Mouse (Mus musculus) thymus, postnatal 4 days (tissue): Measurements from ENCODE around the gene Stum.

ENCODE experiments used
- DNase-seq: peaks from one replicate; pipeline ENCODE4 v3.0.0; 2021

Stum gene

GRCm38 (mm10) chr1:180427685-180428084 is 55.6 kb downstream of the Stum start:
- no peak for DNase-seq

- no peak for DNase-seq
Observed at GRCm38 (mm10) chr1:180426405-180426804, 56.9 kb downstream of the Stum start.

GRCm38 (mm10) chr1:180423931-180424330 is 59.4 kb downstream of the Stum start:
- no peak for DNase-seq

- peak; percentile 54 for DNase-seq
Observed at GRCm38 (mm10) chr1:180423008-180423639, 60.2 kb downstream of the Stum start.

- peak; percentile 83 for DNase-seq
Observed at GRCm38 (mm10) chr1:180422076-180422828, 61.1 kb downstream of the Stum start.

- DNase-seq = no peak
Observed at GRCm38 (mm10) chr1:180421165-180421909, 62.0 kb downstream of the Stum start.

- DNase-seq = no peak
Observed at GRCm38 (mm10) chr1:180420496-180421164, 62.7 kb downstream of the Stum start.

GRCm38 (mm10) chr1:180419059-180419458 is 64.2 kb downstream of the Stum start:
- no peak for DNase-seq

GRCm38 (mm10) chr1:180417118-180417517 is 66.2 kb downstream of the Stum start:
- DNase-seq = no peak

- no peak for DNase-seq
Observed at GRCm38 (mm10) chr1:180415836-180416235, 67.5 kb downstream of the Stum start.

- no peak for DNase-seq
Observed at GRCm38 (mm10) chr1:180415064-180415463, 68.2 kb downstream of the Stum start.

- DNase-seq = no peak
Observed at GRCm38 (mm10) chr1:180410306-180410705, 73.0 kb downstream of the Stum start.

- no peak for DNase-seq
Observed at GRCm38 (mm10) chr1:180409771-180410170, 73.5 kb downstream of the Stum start.

GRCm38 (mm10) chr1:180408832-180409231 is 74.5 kb downstream of the Stum start:
- no peak for DNase-seq

- DNase-seq = no peak
Observed at GRCm38 (mm10) chr1:180407727-180408719, 75.3 kb downstream of the Stum start.

GRCm38 (mm10) chr1:180407171-180407671 is 76.1 kb downstream of the Stum start:
- peak; percentile 89 for DNase-seq

- no peak for DNase-seq
Observed at GRCm38 (mm10) chr1:180406336-180407035, 76.8 kb downstream of the Stum start.

- no peak for DNase-seq
Observed at GRCm38 (mm10) chr1:180405576-180406335, 77.5 kb downstream of the Stum start.

GRCm38 (mm10) chr1:180404706-180405105 is 78.6 kb downstream of the Stum start:
- no peak for DNase-seq
